Mouse (Mus musculus): ENCODE results near the gene Thbs4. TPM values are rescaled to one million over a fixed set of nuclear protein-coding genes. Genes with fewer than 3 reads are reported as not detected.

Gene Thbs4
- polyA plus RNA-seq, 1 experiment = not detected

- Histone ChIP-seq H3K27me3 (ENCODE audit: control insufficient read depth, insufficient read depth, insufficient read length) (no peaks in the 10 kb centered on the region), H3K36me3 (ENCODE audit: control insufficient read depth, insufficient read depth) (no peaks in the 10 kb centered on the region), H3K79me2 (ENCODE audit: control insufficient read depth, insufficient read depth) (no peaks in the 10 kb centered on the region), H3K79me3 (ENCODE audit: low read depth) (no peaks in the 10 kb centered on the region), H3K4me3 (ENCODE audit: insufficient read depth, poor library complexity, severe bottlenecking) (no peak overlapping the region), H3ac (ENCODE audit: control insufficient read depth, insufficient read length, low read depth) (no peak overlapping the region)
- TF ChIP-seq MYOD1 (IDR thresholded peaks at IDR 0.05; ENCODE audit: control insufficient read depth, insufficient read length, low read depth) = no peak
- TF ChIP-seq CTCF (IDR thresholded peaks at IDR 0.05; ENCODE audit: control insufficient read depth, insufficient read depth, insufficient read length) = peak; percentile 58
Observed at GRCm38 (mm10) chr13:92750976-92751518, 43.6 kb downstream of the Thbs4 start.

DNA sequence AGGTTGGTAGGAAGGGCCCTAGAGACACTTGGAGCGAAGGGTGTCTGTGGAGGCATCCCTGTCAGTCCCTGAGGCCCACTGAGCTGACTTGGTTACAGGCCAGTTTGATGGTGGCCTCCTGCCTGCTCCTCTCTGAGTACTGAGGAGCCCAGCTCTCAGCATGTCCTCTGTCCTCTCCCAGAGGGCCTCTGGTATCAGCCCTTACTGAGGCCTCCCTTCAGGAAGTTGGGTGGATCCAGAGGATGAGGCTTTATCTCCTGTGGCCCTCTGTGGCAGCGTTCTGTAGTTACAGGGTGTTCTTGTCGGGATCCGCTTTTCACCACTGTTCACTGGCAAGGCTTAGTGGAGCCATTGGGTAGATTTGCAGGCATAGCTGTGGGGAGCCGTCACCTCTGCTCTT, 51.3 kb downstream of the Thbs4 start:
- Histone ChIP-seq H3ac (ENCODE audit: control insufficient read depth, insufficient read length, low read depth) (no peak overlapping the region), H3K79me3 (ENCODE audit: low read depth) (no peaks in the 10 kb centered on the region), H3K4me3 (ENCODE audit: insufficient read depth, poor library complexity, severe bottlenecking) (no peak overlapping the region), H3K27me3 (ENCODE audit: control insufficient read depth, insufficient read depth, insufficient read length) (no peaks in the 10 kb centered on the region), H3K36me3 (ENCODE audit: control insufficient read depth, insufficient read depth) (no peaks in the 10 kb centered on the region), H3K79me2 (ENCODE audit: control insufficient read depth, insufficient read depth) (no peaks in the 10 kb centered on the region)
- no peak for TF ChIP-seq MYOG (IDR thresholded peaks at IDR 0.05; ENCODE audit: control insufficient read depth, extremely low read depth, insufficient read length)
- no peak for TF ChIP-seq USF1 (IDR thresholded peaks at IDR 0.05; ENCODE audit: low read depth)
- no peak for TF ChIP-seq CEBPB (IDR thresholded peaks at IDR 0.05; ENCODE audit: low read depth)
- TF ChIP-seq MYOD1 (IDR thresholded peaks at IDR 0.05; ENCODE audit: control insufficient read depth, insufficient read length, low read depth) = no peak
- TF ChIP-seq MAX (IDR thresholded peaks at IDR 0.05) = no peak
- TF ChIP-seq FOSL1 (IDR thresholded peaks at IDR 0.05; ENCODE audit: insufficient read depth, low read length, poor library complexity, severe bottlenecking) = no peak
- TF ChIP-seq CTCF (IDR thresholded peaks at IDR 0.05; ENCODE audit: control insufficient read depth, insufficient read depth, insufficient read length) = no peak

- Histone ChIP-seq H3K27me3 (ENCODE audit: control insufficient read depth, insufficient read depth, insufficient read length) (no peaks in the 10 kb centered on the region), H3K79me2 (ENCODE audit: control insufficient read depth, insufficient read depth) (no peaks in the 10 kb centered on the region), H3K36me3 (ENCODE audit: control insufficient read depth, insufficient read depth) (no peaks in the 10 kb centered on the region), H3K4me3 (ENCODE audit: insufficient read depth, poor library complexity, severe bottlenecking) (no peak overlapping the region), H3ac (ENCODE audit: control insufficient read depth, insufficient read length, low read depth) (no peak overlapping the region), H3K79me3 (ENCODE audit: low read depth) (no peaks in the 10 kb centered on the region)
- no peak for TF ChIP-seq MYOG (IDR thresholded peaks at IDR 0.05; ENCODE audit: control insufficient read depth, extremely low read depth, insufficient read length)
Observed at GRCm38 (mm10) chr13:92742886-92743285, 51.7 kb downstream of the Thbs4 start.

DNA sequence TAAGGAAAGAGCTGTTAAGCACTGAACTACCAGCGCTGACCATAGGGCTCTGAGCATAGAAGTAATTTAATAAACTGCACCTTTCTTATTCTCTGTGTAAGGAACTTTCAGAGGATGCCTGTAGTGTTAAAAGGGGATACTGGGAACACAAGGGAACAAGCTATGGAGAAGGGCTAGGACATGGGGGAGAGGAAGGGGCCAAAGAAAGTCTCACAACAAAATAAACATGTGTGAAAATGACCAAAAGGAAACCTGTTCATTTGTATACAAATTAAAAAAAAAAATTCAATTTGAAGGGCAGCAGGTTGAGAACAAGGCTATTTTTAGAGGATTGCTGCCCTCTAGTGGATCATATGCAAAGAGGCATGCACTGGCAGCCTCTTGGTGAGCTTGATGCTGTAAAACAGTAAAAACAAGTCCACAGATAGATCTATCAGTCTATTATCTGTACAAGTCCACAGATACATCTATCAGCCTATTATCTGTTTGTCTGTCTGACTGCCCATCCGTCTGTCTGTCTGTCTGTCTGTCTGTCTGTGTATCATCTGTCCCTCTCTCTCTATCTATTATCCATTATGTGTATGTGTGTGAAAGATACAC, 53.8 kb downstream of the Thbs4 start:
- H3ac ChIP-seq (ENCODE audit: control insufficient read depth, insufficient read length, low read depth) = no peak overlapping the region
- TF ChIP-seq CTCF (IDR thresholded peaks at IDR 0.05; ENCODE audit: control insufficient read depth, insufficient read depth, insufficient read length) (peak; percentile 25), USF1 (IDR thresholded peaks at IDR 0.05; ENCODE audit: low read depth) (no peak), MAX (IDR thresholded peaks at IDR 0.05) (peak; percentile 21), FOSL1 (IDR thresholded peaks at IDR 0.05; ENCODE audit: insufficient read depth, low read length, poor library complexity, severe bottlenecking) (no peak), CEBPB (IDR thresholded peaks at IDR 0.05; ENCODE audit: low read depth) (no peak), MYOG (IDR thresholded peaks at IDR 0.05; ENCODE audit: control insufficient read depth, extremely low read depth, insufficient read length) (no peak), MYOD1 (IDR thresholded peaks at IDR 0.05; ENCODE audit: control insufficient read depth, insufficient read length, low read depth) (no peak)
- no peaks in the 10 kb centered on the region for H3K79me2 ChIP-seq (ENCODE audit: control insufficient read depth, insufficient read depth)
- no peak overlapping the region for H3K4me3 ChIP-seq (ENCODE audit: insufficient read depth, poor library complexity, severe bottlenecking)
- H3K27me3 ChIP-seq (ENCODE audit: control insufficient read depth, insufficient read depth, insufficient read length) = no peaks in the 10 kb centered on the region
- no peaks in the 10 kb centered on the region for H3K36me3 ChIP-seq (ENCODE audit: control insufficient read depth, insufficient read depth)
- H3K79me3 ChIP-seq (ENCODE audit: low read depth) = no peaks in the 10 kb centered on the region

GRCm38 (mm10) chr13:92739858-92740257, 54.8 kb downstream of the Thbs4 start:
- H3K36me3 ChIP-seq (ENCODE audit: control insufficient read depth, insufficient read depth) = no peaks in the 10 kb centered on the region
- H3K4me3 ChIP-seq (ENCODE audit: insufficient read depth, poor library complexity, severe bottlenecking) = no peak overlapping the region
- no peak for TF ChIP-seq FOSL1 (IDR thresholded peaks at IDR 0.05; ENCODE audit: insufficient read depth, low read length, poor library complexity, severe bottlenecking)
- TF ChIP-seq MYOG (IDR thresholded peaks at IDR 0.05; ENCODE audit: control insufficient read depth, extremely low read depth, insufficient read length) = no peak
- TF ChIP-seq USF1 (IDR thresholded peaks at IDR 0.05; ENCODE audit: low read depth) = no peak
- TF ChIP-seq MAX (IDR thresholded peaks at IDR 0.05) = no peak
- no peaks in the 10 kb centered on the region for H3K79me3 ChIP-seq (ENCODE audit: low read depth)
- no peak overlapping the region for H3ac ChIP-seq (ENCODE audit: control insufficient read depth, insufficient read length, low read depth)
- no peaks in the 10 kb centered on the region for H3K27me3 ChIP-seq (ENCODE audit: control insufficient read depth, insufficient read depth, insufficient read length)
- no peaks in the 10 kb centered on the region for H3K79me2 ChIP-seq (ENCODE audit: control insufficient read depth, insufficient read depth)

GRCm38 (mm10) chr13:92738821-92739220, 55.8 kb downstream of the Thbs4 start:
- no peak overlapping the region for H3K4me3 ChIP-seq (ENCODE audit: insufficient read depth, poor library complexity, severe bottlenecking)
- no peaks in the 10 kb centered on the region for H3K79me2 ChIP-seq (ENCODE audit: control insufficient read depth, insufficient read depth)
- no peaks in the 10 kb centered on the region for H3K36me3 ChIP-seq (ENCODE audit: control insufficient read depth, insufficient read depth)
- TF ChIP-seq FOSL1 (IDR thresholded peaks at IDR 0.05; ENCODE audit: insufficient read depth, low read length, poor library complexity, severe bottlenecking) (no peak), MYOD1 (IDR thresholded peaks at IDR 0.05; ENCODE audit: control insufficient read depth, insufficient read length, low read depth) (no peak), CTCF (IDR thresholded peaks at IDR 0.05; ENCODE audit: control insufficient read depth, insufficient read depth, insufficient read length) (no peak), MAX (IDR thresholded peaks at IDR 0.05) (no peak), CEBPB (IDR thresholded peaks at IDR 0.05; ENCODE audit: low read depth) (no peak), MYOG (IDR thresholded peaks at IDR 0.05; ENCODE audit: control insufficient read depth, extremely low read depth, insufficient read length) (no peak)
- H3K79me3 ChIP-seq (ENCODE audit: low read depth) = no peaks in the 10 kb centered on the region
- no peaks in the 10 kb centered on the region for H3K27me3 ChIP-seq (ENCODE audit: control insufficient read depth, insufficient read depth, insufficient read length)
- no peak overlapping the region for H3ac ChIP-seq (ENCODE audit: control insufficient read depth, insufficient read length, low read depth)

Data from C2C12 (cell line).